Mouse (Mus musculus) kidney, adult 2 months (tissue): Measurements from ENCODE around the gene Ripk1.
A peak's percentile ranks its signal among the peaks of the same experiment; 100 is the strongest.

Experiments used
- CTCF ChIP-seq: fragments of 200-500 bp; conservative IDR thresholded peaks from 2 replicates; pipeline ENCODE4 v1.5.1; 2011; ENCODE audit warnings: low read depth, mild to moderate bottlenecking, control low read depth, low read length, moderate library complexity, mixed read lengths; ENCODE audit not compliant: insufficient read depth, insufficient read length
- POLR2A ChIP-seq: fragments of 200-500 bp; IDR thresholded peaks from one replicate; pipeline ENCODE4 v1.6.1; 2011; ENCODE audit warnings: low read depth, low read length, control low read depth

DNA sequence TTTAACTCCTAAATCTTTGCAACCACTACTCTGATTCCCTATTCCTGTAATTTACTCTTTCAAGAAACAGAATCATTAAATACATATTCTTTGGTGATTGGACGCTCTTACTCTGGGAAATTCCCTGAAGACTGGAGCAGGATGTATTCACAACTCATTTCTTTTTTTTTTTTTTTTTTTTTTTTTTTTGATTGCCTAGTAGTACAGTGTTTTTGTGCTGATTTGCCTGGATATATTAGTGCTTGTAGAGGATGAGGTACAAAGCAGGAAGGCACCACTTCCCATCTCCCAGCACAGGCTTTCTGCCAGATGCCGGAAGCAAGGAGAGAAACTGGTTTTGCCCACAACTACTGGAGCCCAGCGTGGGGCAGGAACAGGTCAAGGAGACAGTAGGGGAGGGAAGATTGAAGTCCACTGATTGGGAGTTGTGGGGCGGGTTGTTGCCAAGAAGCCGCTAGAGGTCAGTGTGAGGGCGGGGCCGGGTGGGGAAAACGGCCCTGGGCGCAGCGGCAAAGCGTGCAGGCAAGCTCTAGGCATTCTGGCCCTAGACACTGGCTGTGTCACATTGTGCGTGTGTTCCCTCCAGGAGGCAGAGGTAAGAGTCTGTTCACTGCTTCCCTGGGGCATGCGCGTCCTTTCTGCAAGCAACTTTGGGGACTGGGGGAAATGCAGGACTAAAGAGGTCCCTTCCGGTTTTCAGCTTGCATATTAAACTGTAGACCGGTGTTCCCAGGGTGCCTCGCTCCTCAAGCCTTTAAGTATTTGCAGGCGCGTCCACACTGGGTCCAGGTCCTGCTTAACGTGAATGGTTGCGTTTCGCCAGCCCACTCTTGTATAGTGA is 37.7 kb upstream of the Ripk1 start, which contains the start of gene Nqo2:
- 0 out of 2 replicates have a peak, but pooled peaks have one; percentile 29 for TF ChIP-seq CTCF
- peak; percentile 32 for TF ChIP-seq POLR2A
